Comparison of ENCODE assay signal across 8 mouse cellular contexts in the genomic region with DNA sequence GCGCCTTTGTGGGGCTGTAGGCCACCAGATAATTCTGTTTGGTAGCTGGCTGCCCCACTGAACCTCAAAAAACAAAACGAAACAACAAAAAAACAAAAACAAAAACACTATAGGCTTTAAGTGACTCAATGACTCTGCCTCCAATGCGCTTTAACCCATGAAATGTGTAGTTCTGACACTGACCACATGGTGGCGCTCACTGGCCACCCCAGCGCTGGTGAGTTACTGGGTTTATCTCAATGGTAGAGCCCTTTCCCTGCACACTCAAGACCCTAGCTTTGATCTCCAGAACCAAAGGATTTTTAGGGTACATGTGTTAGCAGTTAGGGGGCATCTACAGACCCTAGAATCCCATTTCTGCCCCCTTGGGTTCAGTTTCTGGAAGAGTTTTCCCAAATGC. TPM values are rescaled to one million over a fixed set of nuclear protein-coding genes. Genes with fewer than 3 reads are reported as not detected.
A peak's percentile ranks its signal among the peaks of the same experiment; 100 is the strongest.
DNase-seq lines count a peak whose midpoint lies in the region; ATAC-seq and TF ChIP-seq lines count a peak whose summit lies in the region.

No protein-coding gene starts in this region.

- no peak overlapping the region for H3K4me2 ChIP-seq in hindbrain, embryonic 11.5 days (replicated peaks; ENCODE audit: low read depth, low read length)
- H3K4me2 ChIP-seq in hindbrain, embryonic 16.5 days (ENCODE audit: low read length), result no peak overlapping the region
- no peak overlapping the region for H3K4me2 ChIP-seq in stomach, postnatal 0 days (replicated peaks; ENCODE audit: low read depth)

- peak; percentile 78 for DNase-seq in hindbrain, embryonic 11.5 days (ENCODE audit: low spot score)
- DNase-seq in 3T3-L1 (ENCODE audit: low read depth, low spot score) (peak; percentile 47), R1 (ENCODE audit: low read depth, low spot score) (peak; percentile 56)
- DNase-seq in cerebellum, postnatal 25 days, result peak; percentile 77 to 80
- DNase-seq in left cerebral cortex, postnatal 14 days (ENCODE audit: low spot score in 2 of 2), result peak; percentile 39 to 73
- DNase-seq in stomach, postnatal 0 days (ENCODE audit: low spot score), result peak; percentile 36
- no peak for DNase-seq in gastrocnemius, postnatal 4 days (ENCODE audit: low spot score in 2 of 2)

- no peak overlapping the region for H3K9ac ChIP-seq in hindbrain, embryonic 11.5 days (ENCODE audit: low read depth, low read length)
- no peak overlapping the region for H3K9ac ChIP-seq in hindbrain, embryonic 16.5 days (ENCODE audit: low read depth, low read length)
- H3K9ac ChIP-seq in stomach, postnatal 0 days (ENCODE audit: low read length), result no peak overlapping the region

- no peaks in the 10 kb centered on the region for H3K36me3 ChIP-seq in hindbrain, embryonic 11.5 days (ENCODE audit: control insufficient read depth, insufficient read depth, low read length)
- no peaks in the 10 kb centered on the region for H3K36me3 ChIP-seq in hindbrain, embryonic 16.5 days (ENCODE audit: control insufficient read depth, insufficient read depth, low read length)
- H3K36me3 ChIP-seq in stomach, postnatal 0 days (ENCODE audit: control insufficient read depth, insufficient read depth, low read length), result no peaks in the 10 kb centered on the region

- H3K27me3 ChIP-seq in hindbrain, embryonic 11.5 days (ENCODE audit: control insufficient read depth, insufficient read depth, low read length), result no peaks in the 10 kb centered on the region
- H3K27me3 ChIP-seq in hindbrain, embryonic 16.5 days (replicated peaks; ENCODE audit: control insufficient read depth, insufficient read depth, low read length), result no peaks in the 10 kb centered on the region
- H3K27me3 ChIP-seq in stomach, postnatal 0 days (ENCODE audit: control insufficient read depth, insufficient read depth, low read length), result no peaks in the 10 kb centered on the region

- TF ChIP-seq EP300 in stomach, postnatal 0 days (optimal IDR thresholded peaks at IDR 0.05), result no peak

- no peak for ATAC-seq in hindbrain, embryonic 11.5 days (ENCODE audit: low FRiP score)
- ATAC-seq in hindbrain, embryonic 16.5 days, result no peak
- ATAC-seq in stomach, postnatal 0 days (ENCODE audit: low FRiP score, low TSS enrichment), result no peak

- no peaks in the 10 kb centered on the region for H3K9me3 ChIP-seq in hindbrain, embryonic 11.5 days (ENCODE audit: control insufficient read depth, low read length)
- no peaks in the 10 kb centered on the region; the same call in 1 of the 2 replicates for H3K9me3 ChIP-seq in hindbrain, embryonic 16.5 days (ENCODE audit: control insufficient read depth, low read length)
- no peaks in the 10 kb centered on the region for H3K9me3 ChIP-seq in stomach, postnatal 0 days (ENCODE audit: control insufficient read depth, low read length)

- H3K4me3 ChIP-seq in hindbrain, embryonic 11.5 days (ENCODE audit: low read depth, low read length), result no peak overlapping the region
- H3K4me3 ChIP-seq in hindbrain, embryonic 16.5 days (ENCODE audit: low read length), result no peak overlapping the region
- no peak overlapping the region for H3K4me3 ChIP-seq in stomach, postnatal 0 days (ENCODE audit: low read depth, low read length)

- H3K4me1 ChIP-seq in hindbrain, embryonic 11.5 days (replicated peaks; ENCODE audit: control insufficient read depth, insufficient read depth, low read length), result no peaks in the 10 kb centered on the region
- no peaks in the 10 kb centered on the region for H3K4me1 ChIP-seq in hindbrain, embryonic 16.5 days (ENCODE audit: control insufficient read depth, insufficient read depth, low read depth, low read length)
- H3K4me1 ChIP-seq in stomach, postnatal 0 days (replicated peaks; ENCODE audit: control insufficient read depth, insufficient read depth), result no peaks in the 10 kb centered on the region

- intact Hi-C loops in left cerebral cortex, postnatal 14 days (cut with DNase I), result loop anchor here (5.0 kb wide), 1 partner anchor 218 kb away; no protein-coding TSS in a partner anchor

- WGBS in hindbrain, embryonic 11.5 days, result 19% methylated on average over 5 of the region's 5 CpGs
- 15% methylated on average over 5 of the region's 5 CpGs for WGBS in hindbrain, embryonic 16.5 days
- 19% methylated on average over 5 of the region's 5 CpGs for WGBS in stomach, postnatal 0 days

- peak; percentile 76 for TF ChIP-seq CTCF in stomach, postnatal 0 days (IDR thresholded peaks at IDR 0.05; ENCODE audit: low read depth)

- H3K27ac ChIP-seq in hindbrain, embryonic 11.5 days (ENCODE audit: low read depth, low read length), result no peak overlapping the region
- no peak overlapping the region for H3K27ac ChIP-seq in hindbrain, embryonic 16.5 days (ENCODE audit: low read depth, low read length)
- H3K27ac ChIP-seq in stomach, postnatal 0 days (replicated peaks), result no peak overlapping the region

RNA-seq across cellular contexts. Expression of gene Oas1d, which starts 39.6 kb away (rescaled TPM):
- not detected in 2 replicates for polyA plus RNA-seq in hindbrain, embryonic 11.5 days (2014; fragmentation: Nextera tagmentation; extraction: Ambion mirVana)
- 0.12 and 0.18 TPM in 2 replicates for polyA plus RNA-seq in hindbrain, embryonic 16.5 days (2015; fragmentation: Nextera tagmentation; extraction: Ambion mirVana)
- total RNA-seq in left cerebral cortex, postnatal 14 days (2021), result not detected
- polyA plus RNA-seq in stomach, postnatal 0 days (2015; fragmentation: Nextera tagmentation; extraction: Ambion mirVana), result 0.07 TPM in 1 of 2 replicates, not detected in the other
- total RNA-seq in gastrocnemius, postnatal 4 days (2021), result not detected

RNA-seq across cellular contexts. Expression of gene Oas1a, which starts 46.7 kb away (rescaled TPM):
- 1.0 TPM in 2 replicates for polyA plus RNA-seq in hindbrain, embryonic 11.5 days (2014; fragmentation: Nextera tagmentation; extraction: Ambion mirVana)
- 0.62 and 1.3 TPM in 2 replicates for polyA plus RNA-seq in hindbrain, embryonic 16.5 days (2015; fragmentation: Nextera tagmentation; extraction: Ambion mirVana)
- total RNA-seq in left cerebral cortex, postnatal 14 days (2021), result under 1 TPM; 0.37 to 0.40 TPM
- polyA plus RNA-seq in stomach, postnatal 0 days (2015; fragmentation: Nextera tagmentation; extraction: Ambion mirVana), result 15.5 and 16.1 TPM in 2 replicates
- total RNA-seq in gastrocnemius, postnatal 4 days (2021), result under 1 TPM; 0.22 to 0.36 TPM

RNA-seq across cellular contexts. Expression of gene Rph3a, which starts 55.9 kb away (rescaled TPM):
- polyA plus RNA-seq in hindbrain, embryonic 11.5 days (2014; fragmentation: Nextera tagmentation; extraction: Ambion mirVana), result 2.1 and 2.6 TPM in 2 replicates
- 35.2 and 35.7 TPM in 2 replicates for polyA plus RNA-seq in hindbrain, embryonic 16.5 days (2015; fragmentation: Nextera tagmentation; extraction: Ambion mirVana)
- total RNA-seq in left cerebral cortex, postnatal 14 days (2021), result 100 to 1,000 TPM; 252 to 253 TPM
- 0.04 and 0.06 TPM in 2 replicates for polyA plus RNA-seq in stomach, postnatal 0 days (2015; fragmentation: Nextera tagmentation; extraction: Ambion mirVana)
- under 1 TPM in 1 of 2 experiments, not detected in 1; 0.27 TPM for total RNA-seq in gastrocnemius, postnatal 4 days (2021)

Comparison
In these comparisons a context has a peak if more than half of its experiments do, and no peak if none do; other contexts are left out.
1. RNA of gene Rph3a, which starts 55.9 kb away (polyA plus RNA-seq): 35.2 to 35.7 TPM in hindbrain, embryonic 16.5 days; 2.1 to 2.6 TPM in hindbrain, embryonic 11.5 days and 0.04 to 0.06 TPM in stomach, postnatal 0 days; every median in the first group is over 10 times any median in the second.
2. DNase-seq: peak in hindbrain, embryonic 11.5 days (single experiment), 3T3-L1 (single experiment), R1 (single experiment), cerebellum, postnatal 25 days (2 of 2), left cerebral cortex, postnatal 14 days (2 of 2) and stomach, postnatal 0 days (single experiment); none in gastrocnemius, postnatal 4 days (0 of 2).